Mouse (Mus musculus) heart, embryonic 16.5 days (tissue): Measurements from ENCODE around the gene March1. TPM values are rescaled to one million over a fixed set of nuclear protein-coding genes. Genes with fewer than 3 reads are reported as not detected.
"Not testable (repeated sequence)": the region's sequence is repeated elsewhere in the genome, so short reads cannot be mapped to it uniquely, and the experiment has no call there.

Source experiments
- ATAC-seq: fragments of 200-750 bp; cut with Nextera tagmentation; replicated peaks from 2 replicates; pipeline ENCODE4 v1.8.0; 2017; ENCODE audit warnings: moderate number of reproducible peaks; ENCODE audit not compliant: insufficient read depth, low FRiP score; ENCODE audit errors: extremely low read depth
- H3K27ac ChIP-seq: fragments of 300-500 bp; sonication (generic); 2 replicates; pipeline ENCODE4 v1.5.1; 2014; ENCODE audit warnings: mild to moderate bottlenecking, low read length, control low read depth, moderate library complexity
- H3K27me3 ChIP-seq: fragments of 300-500 bp; sonication (generic); 2 replicates; pipeline ENCODE4 v1.6.1; 2014; ENCODE audit warnings: low read length, mixed read lengths; ENCODE audit not compliant: control insufficient read depth, insufficient read depth
- H3K36me3 ChIP-seq: fragments of 300-500 bp; sonication (generic); 2 replicates; pipeline ENCODE4 v1.6.1; 2014; ENCODE audit not compliant: control insufficient read depth, insufficient read depth
- H3K4me1 ChIP-seq: fragments of 300-500 bp; sonication (generic); 2 replicates; pipeline ENCODE4 v1.6.1; 2014; ENCODE audit warnings: low read length, mixed read lengths; ENCODE audit not compliant: control insufficient read depth, insufficient read depth
- H3K4me2 ChIP-seq: fragments of 300-500 bp; sonication (generic); 2 replicates; pipeline ENCODE4 v1.6.1; 2014; ENCODE audit warnings: low read depth, mild to moderate bottlenecking, control low read depth, low read length
- H3K4me3 ChIP-seq: fragments of 300-500 bp; sonication (generic); 2 replicates; pipeline ENCODE4 v1.5.1; 2014; ENCODE audit warnings: mild to moderate bottlenecking, control low read depth, low read length
- H3K9ac ChIP-seq: fragments of 300-500 bp; sonication (generic); 2 replicates; pipeline ENCODE4 v1.6.1; 2014; ENCODE audit warnings: low read length, control low read depth
- H3K9me3 ChIP-seq: fragments of 300-500 bp; sonication (generic); replicated peaks from 2 replicates; pipeline ENCODE4 v1.6.1; 2016; ENCODE audit warnings: low read length; ENCODE audit not compliant: control insufficient read depth
- WGBS: fragments of 180-500 bp; shearing (Covaris S2); extraction: QIAGEN DNeasy Blood & Tissue Kit; methylation state at CpG from one replicate; pipeline ENCODE4 v1.1.7; 2014; 5-methylcytosine and 5-hydroxymethylcytosine counted together
- polyA plus RNA-seq: library from polyadenylated mRNA; unstranded; fragments of >200 nt; fragmentation: Nextera tagmentation; extraction: Ambion mirVana; gene quantifications from 2 replicates; pipeline ENCODE4 v1.2.1, GENCODE M21; 2015

March1 gene
- polyA plus RNA-seq, 1 experiment from 2014 or later: 0.62 TPM

DNA sequence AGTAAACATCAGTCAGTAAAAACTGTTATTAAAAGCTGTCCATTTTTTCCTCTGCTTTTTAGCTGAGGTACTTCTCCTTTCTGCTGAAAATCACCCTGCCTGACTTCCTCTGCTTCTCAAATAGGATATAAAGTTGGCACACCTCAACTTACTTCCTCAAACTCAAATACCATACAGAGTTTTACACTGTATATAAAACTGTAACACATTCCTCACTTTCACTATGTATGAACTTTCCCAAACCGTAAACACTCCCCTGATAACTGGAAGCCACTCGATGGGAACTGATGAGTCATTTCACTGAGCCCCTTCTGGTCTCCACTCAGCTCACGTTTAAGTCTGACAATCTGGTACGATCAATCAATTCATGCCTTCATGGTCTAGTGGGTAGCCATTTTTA lies 788.1 kb downstream of the March1 start:
- not testable (repeated sequence) for H3K4me1 ChIP-seq, H3K36me3 ChIP-seq, H3K4me3 ChIP-seq, H3K27ac ChIP-seq, H3K9ac ChIP-seq, ATAC-seq, H3K4me2 ChIP-seq, H3K9me3 ChIP-seq, H3K27me3 ChIP-seq
- WGBS: 52% methylated on average over 4 of the region's 4 CpGs

DNA sequence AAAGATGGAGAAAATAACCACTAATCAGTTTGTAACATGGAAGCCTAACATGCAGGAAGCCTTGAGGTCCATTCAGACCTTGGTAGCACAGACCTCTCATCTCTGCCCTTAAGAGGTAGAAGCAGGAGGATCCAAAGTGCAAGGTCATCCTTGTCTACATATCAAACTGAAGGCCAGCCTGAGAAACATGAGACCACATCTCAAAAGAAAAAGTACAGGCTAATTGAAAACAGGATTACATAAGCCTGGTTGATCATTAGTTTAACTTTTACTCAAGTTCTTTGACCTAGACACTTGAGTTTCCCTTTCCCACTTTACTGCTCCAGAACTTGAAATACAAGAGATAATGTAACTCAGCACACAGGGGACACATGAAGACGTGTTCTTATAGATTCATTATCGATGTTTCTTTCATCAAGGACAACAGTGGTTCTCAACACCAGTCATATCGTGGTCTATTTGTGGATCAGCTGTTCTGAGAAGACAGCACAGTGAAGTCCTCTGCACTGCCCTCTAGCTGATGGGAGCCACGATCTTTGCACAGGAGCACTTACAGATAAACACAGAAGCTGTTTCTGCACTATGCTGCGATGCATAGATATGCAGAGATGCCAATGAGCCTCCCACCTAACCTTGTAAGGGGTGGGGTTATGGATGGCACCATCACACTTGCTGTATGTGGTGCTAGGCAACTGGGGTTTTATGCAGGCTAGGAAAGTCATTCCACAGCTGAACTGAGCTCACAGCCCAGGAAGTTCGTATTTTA lies 789.1 kb downstream of the March1 start:
- Histone ChIP-seq H3K36me3 (no peaks in the 10 kb centered on the region), H3K4me1 (no peaks in the 10 kb centered on the region), H3K27ac (no peak overlapping the region), H3K4me2 (no peak overlapping the region), H3K27me3 (no peaks in the 10 kb centered on the region), H3K4me3 (no peak overlapping the region), H3K9me3 (no peaks in the 10 kb centered on the region), H3K9ac (no peak overlapping the region)
- 65% methylated on average over 6 of the region's 6 CpGs for WGBS
- no peak for ATAC-seq

DNA sequence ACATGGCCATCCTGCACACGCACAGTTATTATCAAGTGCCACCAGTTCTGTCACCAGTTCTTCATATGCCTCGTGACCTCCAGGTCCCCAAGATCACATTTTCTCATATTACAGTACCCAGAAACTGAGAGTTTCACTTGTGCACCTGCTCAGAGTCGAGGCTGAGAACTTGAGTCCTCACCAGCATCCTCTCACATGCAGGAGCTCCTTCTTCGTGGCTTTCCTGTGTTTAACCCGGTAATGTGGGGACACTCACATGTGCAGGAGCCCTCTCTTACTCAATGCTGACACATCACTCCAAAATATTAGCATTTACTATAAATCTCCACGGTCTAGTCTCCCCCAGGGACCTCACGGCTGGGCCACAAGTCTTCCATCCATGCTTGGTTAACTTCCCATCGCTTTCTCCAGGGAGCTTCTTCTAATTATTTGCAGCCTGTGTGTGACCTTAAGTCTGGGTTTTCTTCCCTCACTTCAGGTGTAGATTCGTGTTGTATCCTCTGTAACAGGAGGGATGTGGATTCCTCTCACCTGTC lies 792.4 kb downstream of the March1 start:
- Histone ChIP-seq H3K4me3 (no peak overlapping the region), H3K4me2 (no peak overlapping the region), H3K27ac (no peak overlapping the region), H3K36me3 (no peaks in the 10 kb centered on the region), H3K9me3 (no peaks in the 10 kb centered on the region), H3K4me1 (no peaks in the 10 kb centered on the region), H3K27me3 (no peaks in the 10 kb centered on the region), H3K9ac (no peak overlapping the region)
- 68% methylated on average over 9 of the region's 9 CpGs for WGBS
- ATAC-seq: no peak

DNA sequence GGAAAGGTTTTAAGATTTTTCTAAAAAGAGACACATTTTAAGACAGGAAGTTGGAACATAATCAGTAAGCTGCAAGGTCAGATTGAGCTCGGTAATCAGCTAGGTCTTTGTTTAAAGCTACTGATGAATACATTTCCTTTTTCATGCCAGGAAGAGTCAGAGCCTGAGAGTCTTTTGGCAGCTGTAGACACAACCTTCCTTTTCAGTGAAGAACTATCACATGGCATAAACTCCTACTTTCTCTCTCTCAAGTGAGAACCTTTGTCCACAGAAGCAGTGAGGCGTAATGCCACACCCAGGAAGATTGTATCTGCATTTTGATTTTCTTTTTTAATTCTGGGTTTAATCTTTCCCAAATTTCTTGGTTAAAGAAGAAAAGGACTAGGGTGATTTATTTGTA lies 795.4 kb downstream of the March1 start:
- Histone ChIP-seq H3K27ac (no peak overlapping the region), H3K27me3 (no peaks in the 10 kb centered on the region), H3K9me3 (no peaks in the 10 kb centered on the region), H3K4me3 (no peak overlapping the region), H3K9ac (no peak overlapping the region), H3K4me2 (no peak overlapping the region), H3K36me3 (no peaks in the 10 kb centered on the region), H3K4me1 (no peaks in the 10 kb centered on the region)
- 41% methylated on average over 2 of the region's 2 CpGs for WGBS
- no peak for ATAC-seq

DNA sequence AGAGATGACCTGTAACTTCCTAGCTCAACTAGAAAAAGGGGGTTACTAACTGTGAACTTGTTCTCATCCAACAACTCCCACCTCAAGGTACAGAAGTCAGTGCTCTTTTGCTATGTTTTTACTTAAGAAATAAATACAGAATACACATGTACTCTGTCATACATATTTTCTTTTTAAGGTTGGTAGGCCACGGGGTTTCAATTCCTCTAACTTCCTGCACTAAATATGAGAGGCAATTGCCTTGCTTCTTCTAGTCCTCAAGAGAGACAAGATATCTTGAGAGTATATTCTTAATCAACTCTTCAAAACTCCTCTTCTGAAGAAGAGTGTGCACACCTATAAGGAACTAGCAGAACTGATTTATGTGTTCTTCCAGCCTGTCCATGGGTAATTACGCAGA lies 797.5 kb downstream of the March1 start:
- no peak overlapping the region for H3K27ac ChIP-seq
- no peak overlapping the region for H3K9ac ChIP-seq
- no peak for ATAC-seq
- H3K4me2 ChIP-seq: no peak overlapping the region
- 68% methylated on average over 2 of the region's 2 CpGs for WGBS
- no peaks in the 10 kb centered on the region for H3K36me3 ChIP-seq
- H3K9me3 ChIP-seq: no peaks in the 10 kb centered on the region
- no peaks in the 10 kb centered on the region for H3K4me1 ChIP-seq
- H3K4me3 ChIP-seq: no peak overlapping the region
- no peaks in the 10 kb centered on the region for H3K27me3 ChIP-seq

DNA sequence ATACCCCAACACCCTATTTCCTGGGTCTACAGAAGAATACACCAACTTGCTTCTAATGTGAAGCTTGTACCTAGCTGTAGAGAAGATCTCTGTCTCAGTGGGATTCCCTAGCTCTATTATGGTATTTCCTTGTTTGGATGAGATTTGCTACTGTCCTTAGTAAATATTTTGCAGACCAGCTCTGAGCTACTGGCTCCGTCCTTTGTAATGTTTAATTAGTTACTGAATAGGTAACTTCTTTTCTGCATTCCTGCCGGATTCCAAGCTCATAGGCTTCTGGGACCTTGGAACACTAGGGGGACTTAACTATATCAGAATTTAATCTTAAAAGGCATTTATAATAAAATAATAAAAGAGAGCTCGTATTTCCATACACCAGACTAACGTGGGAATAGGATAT lies 799.9 kb downstream of the March1 start:
- WGBS: 78% methylated on average over 4 of the region's 4 CpGs
- ATAC-seq, H3K27ac ChIP-seq: not testable (repeated sequence)

DNA sequence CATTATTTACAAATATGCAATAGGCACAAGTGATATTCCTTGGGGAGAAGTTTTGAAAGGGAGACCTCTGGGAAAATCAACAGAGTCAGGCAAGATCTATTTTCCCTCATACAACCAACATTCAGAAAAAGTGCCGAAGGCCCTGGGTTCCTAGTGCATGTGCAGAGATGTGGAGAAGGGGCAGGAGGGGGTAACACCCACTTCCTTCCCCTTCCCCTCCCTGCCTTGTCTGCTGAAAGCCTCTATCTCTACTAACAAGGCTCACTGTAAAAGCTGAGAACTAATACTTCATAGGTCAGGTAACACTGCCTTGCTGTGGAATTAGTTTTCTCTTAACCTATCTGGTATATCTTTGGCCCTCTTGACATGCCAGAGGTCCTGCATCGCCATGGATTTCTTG lies 812.9 kb downstream of the March1 start:
- no peak for ATAC-seq
- H3K27ac ChIP-seq: no peak overlapping the region
- H3K27me3 ChIP-seq: no peaks in the 10 kb centered on the region
- 33% methylated on average over 2 of the region's 2 CpGs for WGBS
- 0 out of 2 replicates have a peak, but pooled peaks cover 2% of the 10 kb centered on the region for H3K9me3 ChIP-seq
- no peak overlapping the region for H3K4me3 ChIP-seq
- H3K36me3 ChIP-seq: no peaks in the 10 kb centered on the region
- no peak overlapping the region for H3K9ac ChIP-seq
- no peak overlapping the region for H3K4me2 ChIP-seq
- no peaks in the 10 kb centered on the region for H3K4me1 ChIP-seq

More for the DNA sequence above, 799.9 kb downstream of the March1 start:
- not testable (repeated sequence) for H3K4me2 ChIP-seq, H3K4me1 ChIP-seq, H3K9ac ChIP-seq, H3K27me3 ChIP-seq, H3K36me3 ChIP-seq, H3K9me3 ChIP-seq, H3K4me3 ChIP-seq

DNA sequence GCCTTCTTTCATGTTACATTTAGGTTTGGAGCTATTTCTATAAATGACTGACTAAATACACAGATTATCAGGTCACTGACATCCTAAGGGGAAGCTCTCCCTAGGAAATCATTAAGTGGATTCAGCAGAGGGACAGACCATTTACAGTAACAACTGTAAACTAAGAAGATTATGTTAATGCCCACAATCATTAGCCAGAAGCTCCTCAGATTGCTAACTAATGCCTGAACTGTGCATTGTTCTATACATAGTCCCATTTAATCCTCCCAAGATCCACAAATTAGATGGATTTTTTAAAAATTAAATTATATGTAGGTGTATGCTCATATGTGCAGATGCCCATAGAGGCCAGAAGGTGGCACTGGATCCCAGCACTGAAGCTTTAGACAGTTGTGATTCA lies 815.9 kb downstream of the March1 start:
- Histone ChIP-seq H3K9ac (no peak overlapping the region), H3K36me3 (no peaks in the 10 kb centered on the region), H3K27ac (no peak overlapping the region), H3K9me3 (0 out of 2 replicates have a peak, but pooled peaks cover 2% of the 10 kb centered on the region), H3K27me3 (no peaks in the 10 kb centered on the region), H3K4me1 (no peaks in the 10 kb centered on the region), H3K4me2 (no peak overlapping the region), H3K4me3 (no peak overlapping the region)
- ATAC-seq: no peak

DNA sequence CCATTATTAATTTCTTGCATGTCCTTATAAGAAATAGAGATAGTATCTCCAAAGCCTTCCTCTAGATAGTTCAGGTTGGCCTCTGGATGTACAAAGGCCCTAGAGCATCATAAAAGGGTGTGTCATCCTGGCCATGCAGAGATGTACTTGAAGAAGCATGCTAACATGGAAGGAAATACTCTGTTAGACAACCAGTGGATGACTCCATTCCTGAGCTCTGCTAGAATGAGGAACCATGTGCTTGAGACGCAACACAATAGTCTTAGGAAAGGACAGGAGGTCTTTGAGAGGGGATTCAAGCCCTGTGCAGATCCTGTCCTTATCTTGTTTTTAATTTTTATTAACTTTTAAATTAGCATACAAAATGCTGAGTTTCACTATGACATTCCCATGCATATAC lies 819.1 kb downstream of the March1 start:
- Histone ChIP-seq H3K4me3 (no peak overlapping the region), H3K9me3 (0 out of 2 replicates have a peak, but pooled peaks cover 2% of the 10 kb centered on the region), H3K4me1 (no peaks in the 10 kb centered on the region), H3K27me3 (no peaks in the 10 kb centered on the region), H3K4me2 (no peak overlapping the region), H3K9ac (no peak overlapping the region), H3K36me3 (no peaks in the 10 kb centered on the region), H3K27ac (no peak overlapping the region)
- no peak for ATAC-seq
- 86% methylated on average over 1 of the region's 1 CpGs for WGBS
